Mouse (Mus musculus) hindbrain, postnatal 0 days (tissue): Measurements from ENCODE around the gene Kng1. TPM values are rescaled to one million over a fixed set of nuclear protein-coding genes. Genes with fewer than 3 reads are reported as not detected.

Source experiments
- ATAC-seq: fragments of 200-750 bp; cut with Nextera tagmentation; 2 replicates; pipeline ENCODE4 v1.8.0; 2017; ENCODE audit warnings: mild to moderate bottlenecking, moderate TSS enrichment, moderate library complexity
- DNase-seq: peaks from one replicate; pipeline ENCODE4 v3.0.0-alpha.2; 2015; ENCODE audit warnings: low spot score
- H3K27ac ChIP-seq: fragments of 300-500 bp; sonication (generic); 2 replicates; pipeline ENCODE4 v1.5.1; 2014; ENCODE audit warnings: mild to moderate bottlenecking
- H3K27me3 ChIP-seq: fragments of 300-500 bp; sonication (generic); 2 replicates; pipeline ENCODE4 v1.6.1; 2014; ENCODE audit warnings: low read length, mixed read lengths; ENCODE audit not compliant: insufficient read depth
- H3K36me3 ChIP-seq: fragments of 300-500 bp; sonication (generic); 2 replicates; pipeline ENCODE4 v1.6.1; 2014; ENCODE audit warnings: low read length, mixed read lengths; ENCODE audit not compliant: insufficient read depth
- H3K4me1 ChIP-seq: fragments of 300-500 bp; sonication (generic); 2 replicates; pipeline ENCODE4 v1.6.1; 2014; ENCODE audit warnings: antibody characterized with exemption, low read length, mixed read lengths; ENCODE audit not compliant: insufficient read depth
- H3K4me2 ChIP-seq: fragments of 300-500 bp; sonication (generic); 2 replicates; pipeline ENCODE4 v1.6.1; 2014; ENCODE audit warnings: low read depth, mild to moderate bottlenecking, low read length, moderate library complexity, mixed read lengths
- H3K4me3 ChIP-seq: fragments of 300-500 bp; sonication (generic); 2 replicates; pipeline ENCODE4 v1.5.1; 2014; ENCODE audit warnings: low read length
- H3K9ac ChIP-seq: fragments of 300-500 bp; sonication (generic); replicated peaks from 2 replicates; pipeline ENCODE4 v1.6.1; 2014; ENCODE audit warnings: mild to moderate bottlenecking, low read length, moderate library complexity, mixed read lengths
- H3K9me3 ChIP-seq: fragments of 300-500 bp; sonication (generic); 2 replicates; pipeline ENCODE4 v1.6.1; 2016; ENCODE audit warnings: low read length, mixed read lengths
- CTCF ChIP-seq: IDR thresholded peaks from 2 replicates; pipeline ENCODE4 v1.5.1; 2016; ENCODE audit warnings: antibody characterized with exemption, control low read depth, low read depth
- WGBS: fragments of 180-500 bp; shearing (Covaris S2); extraction: QIAGEN DNeasy Blood & Tissue Kit; methylation state at CpG from one replicate; pipeline ENCODE4 v1.1.7; 2014; 5-methylcytosine and 5-hydroxymethylcytosine counted together
- polyA plus RNA-seq: library from polyadenylated mRNA; unstranded; fragments of >200 nt; fragmentation: Nextera tagmentation; extraction: Ambion mirVana; gene quantifications from 2 replicates; pipeline ENCODE4 v1.2.1, GENCODE M21; 2015
- total RNA-seq: library from RNA; depleted of rRNA; stranded (reverse); fragments of >200 nt; gene quantifications from 2 replicates; pipeline ENCODE4 v1.2.3, GENCODE M21; 2014

Kng1 gene
- total and polyA plus RNA-seq, 2 experiments from 2014 or later: 0.16 TPM; not detected in 1

GRCm38 (mm10) chr16:23112861-23113435 is 55.3 kb downstream of the Kng1 start:
- Histone ChIP-seq H3K27me3 (no peaks in the 10 kb centered on the region), H3K27ac (no peak overlapping the region), H3K9me3 (no peaks in the 10 kb centered on the region), H3K36me3 (peaks cover 39% of the 10 kb centered on the region), H3K4me2 (no peak overlapping the region), H3K9ac (no peak overlapping the region), H3K4me1 (peaks cover 6% of the 10 kb centered on the region; the same call in 1 of the 2 replicates), H3K4me3 (no peak overlapping the region)
- ATAC-seq (no peak), DNase-seq (no peak)
- WGBS: 54% methylated on average over 9 of the region's 9 CpGs
- no peak for TF ChIP-seq CTCF

GRCm38 (mm10) chr16:23113903-23114302 is 56.2 kb downstream of the Kng1 start:
- TF ChIP-seq CTCF: no peak
- Histone ChIP-seq H3K9me3 (no peaks in the 10 kb centered on the region), H3K36me3 (peaks cover 41% of the 10 kb centered on the region), H3K27me3 (no peaks in the 10 kb centered on the region), H3K4me2 (no peak overlapping the region), H3K4me3 (no peak overlapping the region), H3K27ac (no peak overlapping the region), H3K9ac (no peak overlapping the region), H3K4me1 (peaks cover 6% of the 10 kb centered on the region; the same call in 1 of the 2 replicates)
- ATAC-seq: no peak
- DNase-seq: no peak

DNA sequence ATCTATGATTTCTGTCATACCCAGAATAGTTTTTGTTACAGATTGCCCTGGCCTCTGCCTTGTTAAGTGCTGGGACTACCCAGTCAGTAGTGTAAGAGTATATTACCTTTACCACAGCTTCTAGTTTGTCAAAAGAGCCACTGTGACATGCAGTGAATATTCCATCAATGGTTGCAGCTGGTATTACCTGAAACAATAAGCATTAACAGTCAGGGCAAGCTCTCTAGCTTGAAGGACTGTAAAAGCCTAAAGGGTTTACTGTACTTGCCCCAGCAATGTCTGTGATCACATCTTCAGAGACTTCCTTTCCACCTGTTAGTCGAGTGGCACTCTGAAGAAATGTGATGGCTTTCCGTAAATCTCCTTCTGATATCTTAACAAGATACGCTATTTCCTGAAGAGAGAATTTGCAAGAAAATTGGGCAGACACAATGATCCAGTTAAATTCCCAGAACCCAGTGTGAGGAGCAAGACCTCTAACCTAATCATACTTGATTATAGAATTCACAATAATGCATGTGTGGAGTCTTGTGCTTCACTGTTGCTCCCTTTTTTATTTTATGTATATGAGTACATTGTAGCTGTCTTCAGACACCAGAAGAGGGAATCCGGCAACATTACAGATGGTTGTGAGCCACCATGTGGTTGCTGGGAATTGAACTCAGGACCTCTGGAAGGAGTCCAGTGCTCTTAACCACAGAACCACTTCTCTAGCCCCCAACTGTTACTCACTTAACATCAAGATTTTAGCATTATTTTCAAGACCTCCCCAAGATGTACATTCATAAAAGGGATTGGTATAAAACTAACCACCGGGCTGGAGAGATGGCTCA is 56.9 kb downstream of the Kng1 start:
- WGBS: 65% methylated on average over 5 of the region's 5 CpGs
- peaks cover 41% of the 10 kb centered on the region for H3K36me3 ChIP-seq
- no peak overlapping the region for H3K4me2 ChIP-seq
- TF ChIP-seq CTCF: no peak
- H3K9me3 ChIP-seq: no peaks in the 10 kb centered on the region
- ATAC-seq (no peak), DNase-seq (no peak)
- H3K4me1 ChIP-seq: peaks cover under 1% of the 10 kb centered on the region; the same call in 1 of the 2 replicates
- H3K9ac ChIP-seq: no peak overlapping the region
- no peak overlapping the region for H3K4me3 ChIP-seq
- no peak overlapping the region for H3K27ac ChIP-seq
- no peaks in the 10 kb centered on the region for H3K27me3 ChIP-seq

DNA sequence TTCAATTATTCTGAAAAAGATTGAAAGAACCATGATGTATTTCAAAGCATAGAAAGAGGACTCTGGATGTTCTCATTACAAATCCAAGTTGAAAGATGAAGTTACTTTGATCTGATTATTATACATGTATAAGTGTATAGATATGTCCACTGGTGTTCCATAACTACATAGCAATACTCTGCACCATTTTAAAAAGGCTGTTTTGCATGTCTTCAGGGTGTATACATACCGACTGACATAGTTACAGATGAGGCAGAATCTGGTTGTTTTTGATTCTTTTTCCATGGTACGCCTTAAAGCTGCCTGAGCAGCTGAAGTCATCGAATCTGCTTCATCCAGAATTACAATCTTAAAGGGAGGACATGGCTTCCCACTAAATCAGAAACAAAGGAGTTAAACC is 57.8 kb downstream of the Kng1 start:
- no peaks in the 10 kb centered on the region for H3K27me3 ChIP-seq
- WGBS: 78% methylated on average over 3 of the region's 3 CpGs
- DNase-seq (no peak), ATAC-seq (no peak)
- no peak overlapping the region for H3K4me3 ChIP-seq
- H3K4me2 ChIP-seq: no peak overlapping the region
- no peak overlapping the region for H3K27ac ChIP-seq
- H3K36me3 ChIP-seq: peaks cover 43% of the 10 kb centered on the region
- no peak overlapping the region for H3K9ac ChIP-seq
- no peak for TF ChIP-seq CTCF
- H3K4me1 ChIP-seq: no peaks in the 10 kb centered on the region
- no peaks in the 10 kb centered on the region for H3K9me3 ChIP-seq

DNA sequence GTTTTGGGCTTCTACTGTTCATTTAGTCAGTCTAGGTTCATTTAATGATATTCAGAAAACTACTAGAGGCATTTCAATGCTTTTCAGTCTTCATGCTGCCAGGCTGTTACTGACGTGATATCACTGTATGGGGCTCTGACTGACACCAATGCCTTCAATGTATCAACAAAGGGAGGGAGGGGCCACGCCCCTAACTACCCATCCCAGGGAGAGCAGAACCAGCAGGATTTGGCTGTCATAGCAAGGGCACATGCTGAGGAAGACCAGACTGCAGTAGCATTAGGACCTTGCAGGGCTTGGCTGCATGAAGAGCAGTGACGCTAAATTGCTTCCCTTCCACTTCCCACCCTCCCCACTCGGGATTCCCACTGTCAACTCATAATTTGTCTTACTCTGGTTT is 59.5 kb downstream of the Kng1 start:
- 50% methylated on average over 4 of the region's 4 CpGs for WGBS
- no peaks in the 10 kb centered on the region for H3K4me1 ChIP-seq

GRCm38 (mm10) chr16:23122446-23122845 is 64.8 kb downstream of the Kng1 start:
- Histone ChIP-seq H3K4me2 (no peak overlapping the region), H3K36me3 (peaks cover 9% of the 10 kb centered on the region; the same call in 1 of the 2 replicates), H3K27me3 (no peaks in the 10 kb centered on the region), H3K4me3 (no peak overlapping the region), H3K9me3 (no peaks in the 10 kb centered on the region), H3K9ac (no peak overlapping the region), H3K27ac (no peak overlapping the region), H3K4me1 (no peaks in the 10 kb centered on the region)
- TF ChIP-seq CTCF: no peak
- DNase-seq (no peak), ATAC-seq (no peak)
- 93% methylated on average over 3 of the region's 3 CpGs for WGBS

More for the DNA sequence above, 59.5 kb downstream of the Kng1 start:
- DNase-seq (no peak), ATAC-seq (no peak)
- no peak for TF ChIP-seq CTCF
- Histone ChIP-seq H3K9me3 (no peaks in the 10 kb centered on the region), H3K4me2 (no peak overlapping the region), H3K9ac (no peak overlapping the region), H3K36me3 (peaks cover 34% of the 10 kb centered on the region), H3K27ac (no peak overlapping the region), H3K27me3 (no peaks in the 10 kb centered on the region), H3K4me3 (no peak overlapping the region)

- no peaks in the 10 kb centered on the region for H3K4me1 ChIP-seq
- no peak overlapping the region for H3K27ac ChIP-seq
- H3K9me3 ChIP-seq: no peaks in the 10 kb centered on the region
- DNase-seq (no peak), ATAC-seq (no peak)
- no peak overlapping the region for H3K4me3 ChIP-seq
- WGBS: 94% methylated on average over 4 of the region's 4 CpGs
- H3K9ac ChIP-seq: no peak overlapping the region
- no peaks in the 10 kb centered on the region for H3K27me3 ChIP-seq
- TF ChIP-seq CTCF: no peak
- no peak overlapping the region for H3K4me2 ChIP-seq
- H3K36me3 ChIP-seq: peaks cover 5% of the 10 kb centered on the region; the same call in 1 of the 2 replicates
Measured at GRCm38 (mm10) chr16:23123104-23123503, 65.4 kb downstream of the Kng1 start.
